ENCODE assay signal across 13 mouse cellular contexts in genomic region chr1:128447206-128447902, GRCm38 (mm10). TPM values are rescaled to one million over a fixed set of nuclear protein-coding genes. Genes with fewer than 3 reads are reported as not detected.
DNase-seq lines count a peak whose midpoint lies in the region; ATAC-seq and TF ChIP-seq lines count a peak whose summit lies in the region.
"Had no signal": no experiment of that assay in that cellular context is flagged by ENCODE, and none has a peak within 500 bp of the region (broad histone marks: within the 10 kb centered on the region; RNA-seq: fewer than 3 reads in every experiment).

No protein-coding gene starts in this region.

- TF ChIP-seq CTCF in MEL (IDR thresholded peaks at IDR 0.05 in 2 of 3, conservative IDR thresholded peaks at IDR 0.05 in 1 of 3; ENCODE audit: control insufficient read depth in 1 of 3, insufficient read depth in 1 of 3, low read depth in 2 of 3, low read length in 3 of 3, poor library complexity in 1 of 3, severe bottlenecking in 1 of 3): peak in 2 of 3 experiments; percentile 25 to 30; a peak in 3 of 6 replicates
- TF ChIP-seq CTCF in liver, postnatal 0 days (IDR thresholded peaks at IDR 0.05; ENCODE audit: low read depth): peak; percentile 38

- no peak overlapping the region for H3K27ac ChIP-seq in MEL (ENCODE audit: control insufficient read depth, low read depth, low read length)
- H3K27ac ChIP-seq in liver, postnatal 0 days (ENCODE audit: low read depth): peak overlapping the region; percentile 71
- no peak overlapping the region for H3K27ac ChIP-seq in kidney, embryonic 15.5 days
- no peak overlapping the region for H3K27ac ChIP-seq in hindbrain, embryonic 14.5 days
- no peak overlapping the region for H3K27ac ChIP-seq in heart, embryonic 10.5 days
- H3K27ac ChIP-seq: heart, embryonic 15.5 days; neural tube, embryonic 13.5 days had no signal

- no peaks in the 10 kb centered on the region for H3K9me3 ChIP-seq in MEL (replicated peaks; ENCODE audit: insufficient read depth, low read length)
- no peaks in the 10 kb centered on the region for H3K9me3 ChIP-seq in liver, postnatal 0 days (ENCODE audit: low read length)
- H3K9me3 ChIP-seq in kidney, embryonic 15.5 days (replicated peaks): no peaks in the 10 kb centered on the region
- H3K9me3 ChIP-seq in hindbrain, embryonic 14.5 days (ENCODE audit: control insufficient read depth, low read length): no peaks in the 10 kb centered on the region
- no peaks in the 10 kb centered on the region for H3K9me3 ChIP-seq in heart, embryonic 10.5 days
- H3K9me3 ChIP-seq: heart, embryonic 15.5 days; neural tube, embryonic 13.5 days had no signal

- peak overlapping the region; percentile 9; the same call in 1 of the 2 replicates for H3K9ac ChIP-seq in MEL (ENCODE audit: control insufficient read depth, low read depth, low read length, poor library complexity, severe bottlenecking)
- no peak overlapping the region for H3K9ac ChIP-seq in liver, postnatal 0 days (replicated peaks)
- no peak overlapping the region for H3K9ac ChIP-seq in kidney, embryonic 15.5 days
- no peak overlapping the region for H3K9ac ChIP-seq in hindbrain, embryonic 14.5 days
- H3K9ac ChIP-seq: heart, embryonic 15.5 days; neural tube, embryonic 13.5 days had no signal

- 37% methylated on average over 7 of the region's 7 CpGs for WGBS in liver, postnatal 0 days (ENCODE audit: insufficient replicate concordance)
- WGBS in kidney, embryonic 15.5 days: 86% methylated on average over 7 of the region's 7 CpGs
- 89% methylated on average over 7 of the region's 7 CpGs for WGBS in hindbrain, embryonic 14.5 days
- 69% methylated on average over 7 of the region's 7 CpGs for WGBS in heart, embryonic 10.5 days

- peak; percentile 72 for ATAC-seq in liver, postnatal 0 days
- ATAC-seq in kidney, embryonic 15.5 days (replicated peaks; ENCODE audit: low FRiP score): no peak
- ATAC-seq in hindbrain, embryonic 14.5 days (ENCODE audit: low FRiP score): no peak

- TF ChIP-seq RAD21 in MEL (IDR thresholded peaks at IDR 0.05; ENCODE audit: low read depth, low read length): no peak; the same call in 1 of the 2 replicates

- H3K4me3 ChIP-seq in MEL (ENCODE audit: control insufficient read depth in 1 of 2, insufficient read depth in 1 of 2, low read depth in 2 of 2, low read length in 2 of 2): peak overlapping the region; percentile 39 to 48
- H3K4me3 ChIP-seq in liver, postnatal 0 days (ENCODE audit: low read depth, low read length): no peak overlapping the region
- no peak overlapping the region for H3K4me3 ChIP-seq in kidney, embryonic 15.5 days (replicated peaks)
- H3K4me3 ChIP-seq in hindbrain, embryonic 14.5 days (replicated peaks; ENCODE audit: low read length): no peak overlapping the region
- no peak overlapping the region for H3K4me3 ChIP-seq in heart, embryonic 10.5 days
- H3K4me3 ChIP-seq: heart, embryonic 15.5 days; neural tube, embryonic 13.5 days had no signal

- intact Hi-C loops in gastrocnemius, postnatal 14 days (cut with DNase I; ENCODE audit: low total_unique reads): no loop called here

- H3K27me3 ChIP-seq in MEL (ENCODE audit: control insufficient read depth in 1 of 2, insufficient read depth in 2 of 2, low read length in 2 of 2): peaks cover 3 to 6% of the 10 kb centered on the region in 2 experiments; a peak in 3 of 4 replicates
- no peaks in the 10 kb centered on the region for H3K27me3 ChIP-seq in liver, postnatal 0 days (ENCODE audit: insufficient read depth, low read length)
- H3K27me3 ChIP-seq in kidney, embryonic 15.5 days: no peaks in the 10 kb centered on the region
- H3K27me3 ChIP-seq in hindbrain, embryonic 14.5 days (ENCODE audit: control insufficient read depth, insufficient read depth, low read length): no peaks in the 10 kb centered on the region
- H3K27me3 ChIP-seq in heart, embryonic 10.5 days (ENCODE audit: insufficient read depth, poor library complexity, severe bottlenecking): peaks cover 5% of the 10 kb centered on the region
- H3K27me3 ChIP-seq: heart, embryonic 15.5 days; neural tube, embryonic 13.5 days had no signal

- peak; percentile 30 to 32; a peak in 3 of 4 replicates for TF ChIP-seq EP300 in MEL (IDR thresholded peaks at IDR 0.05; ENCODE audit: low read depth in 1 of 2, low read length in 2 of 2)
- no peak for TF ChIP-seq EP300 in liver, postnatal 0 days (IDR thresholded peaks at IDR 0.05; ENCODE audit: low read depth)

- DNase-seq in A20 (ENCODE audit: low read depth, low spot score): peak; percentile 74
- DNase-seq in MEL (ENCODE audit: low read depth, low spot score): peak; percentile 83
- DNase-seq in liver, postnatal 0 days: peak; percentile 51
- peak; percentile 15 to 51 for DNase-seq in spleen, postnatal 10 days (ENCODE audit: low spot score in 2 of 2)
- no peak for DNase-seq in hindbrain, embryonic 14.5 days (ENCODE audit: low spot score)
- DNase-seq in heart, embryonic 10.5 days (ENCODE audit: low spot score): no peak
- no peak for DNase-seq in gastrocnemius, postnatal 14 days
- DNase-seq: embryo, embryonic 11 days; gastrocnemius, postnatal 10 days; kidney, adult 2 months had no signal

- H3K36me3 ChIP-seq in MEL (ENCODE audit: control insufficient read depth in 1 of 2, insufficient read depth in 2 of 2, low read length in 2 of 2): peaks cover 0 to 15% of the 10 kb centered on the region in 2 experiments; a peak in 2 of 4 replicates
- H3K36me3 ChIP-seq in liver, postnatal 0 days (replicated peaks; ENCODE audit: insufficient read depth, low read length): no peaks in the 10 kb centered on the region
- no peaks in the 10 kb centered on the region for H3K36me3 ChIP-seq in kidney, embryonic 15.5 days
- no peaks in the 10 kb centered on the region for H3K36me3 ChIP-seq in hindbrain, embryonic 14.5 days (replicated peaks; ENCODE audit: control insufficient read depth, insufficient read depth)
- H3K36me3 ChIP-seq in heart, embryonic 10.5 days: no peaks in the 10 kb centered on the region
- H3K36me3 ChIP-seq: heart, embryonic 15.5 days; neural tube, embryonic 13.5 days had no signal

- H3K4me2 ChIP-seq in liver, postnatal 0 days (ENCODE audit: low read depth, low read length): no peak overlapping the region
- H3K4me2 ChIP-seq in kidney, embryonic 15.5 days: no peak overlapping the region
- no peak overlapping the region for H3K4me2 ChIP-seq in hindbrain, embryonic 14.5 days (replicated peaks)
- H3K4me2 ChIP-seq: heart, embryonic 15.5 days; neural tube, embryonic 13.5 days had no signal

- TF ChIP-seq POLR2A in MEL (IDR thresholded peaks at IDR 0.05; ENCODE audit: control insufficient read depth in 1 of 2, insufficient read depth in 1 of 2, low read depth in 1 of 2, low read length in 2 of 2, poor library complexity in 1 of 2): no peak; a peak in 1 of 4 replicates

- H3K79me2 ChIP-seq in MEL (ENCODE audit: control insufficient read depth, insufficient read depth, low read length, poor library complexity): no peaks in the 10 kb centered on the region

- peaks cover 8 to 24% of the 10 kb centered on the region in 2 experiments for H3K4me1 ChIP-seq in MEL (ENCODE audit: control insufficient read depth in 1 of 2, insufficient read depth in 2 of 2, low read length in 2 of 2)
- H3K4me1 ChIP-seq in liver, postnatal 0 days (ENCODE audit: insufficient read depth): peaks cover 7% of the 10 kb centered on the region; the same call in 1 of the 2 replicates
- H3K4me1 ChIP-seq in kidney, embryonic 15.5 days: no peaks in the 10 kb centered on the region
- H3K4me1 ChIP-seq in hindbrain, embryonic 14.5 days (replicated peaks; ENCODE audit: control insufficient read depth, insufficient read depth, low read length): no peaks in the 10 kb centered on the region
- no peaks in the 10 kb centered on the region; the same call in 1 of the 2 replicates for H3K4me1 ChIP-seq in heart, embryonic 10.5 days
- H3K4me1 ChIP-seq: heart, embryonic 15.5 days; neural tube, embryonic 13.5 days had no signal

TF ChIP-seq in MEL, 35 proteins besides CTCF, POLR2A, EP300 and RAD21:
- no peak; the same call in 1 of the 2 replicates for TF ChIP-seq NELFE (IDR thresholded peaks at IDR 0.05; ENCODE audit: low read depth, low read length)
- no peak for TF ChIP-seq JUND (IDR thresholded peaks at IDR 0.05; ENCODE audit: low read depth, low read length)
- TF ChIP-seq UBTF (IDR thresholded peaks at IDR 0.05; ENCODE audit: borderline replicate concordance, insufficient read depth, low read depth, low read length): no peak
- TF ChIP-seq ZKSCAN1 (IDR thresholded peaks at IDR 0.05; ENCODE audit: low read depth, low read length): no peak
- TF ChIP-seq MEF2A (IDR thresholded peaks at IDR 0.05; ENCODE audit: extremely low read depth, insufficient replicate concordance, low read depth, low read length, poor library complexity, severe bottlenecking): no peak
- no peak for TF ChIP-seq POLR2AphosphoS5 (IDR thresholded peaks at IDR 0.05; ENCODE audit: borderline replicate concordance, low read depth, low read length)
- TF ChIP-seq SMC3 (IDR thresholded peaks at IDR 0.05; ENCODE audit: low read depth, low read length): no peak
- TF ChIP-seq TAL1 (IDR thresholded peaks at IDR 0.05; ENCODE audit: low read length): no peak
- no peak for TF ChIP-seq POLR2AphosphoS2 (IDR thresholded peaks at IDR 0.05; ENCODE audit: low read length)
- no peak for TF ChIP-seq GATA1 (IDR thresholded peaks at IDR 0.05; ENCODE audit: low read depth, low read length)
- no peak for TF ChIP-seq CHD2 (IDR thresholded peaks at IDR 0.05; ENCODE audit: low read length)
- no peak for TF ChIP-seq MYB (IDR thresholded peaks at IDR 0.05; ENCODE audit: low read depth, low read length)
- no peak for TF ChIP-seq MAFK (IDR thresholded peaks at IDR 0.05; ENCODE audit: borderline replicate concordance, low read depth, low read length)
- no peak for TF ChIP-seq KAT2A (conservative IDR thresholded peaks at IDR 0.05; ENCODE audit: low read depth, low read length)
- TF ChIP-seq MYC (IDR thresholded peaks at IDR 0.05; ENCODE audit: low read depth, low read length): no peak
- no peak for TF ChIP-seq USF2 (IDR thresholded peaks at IDR 0.05; ENCODE audit: borderline replicate concordance in 1 of 2, insufficient read depth in 1 of 2, low read depth in 1 of 2, low read length in 2 of 2)

RNA-seq across cellular contexts. Expression of gene Dars, which starts 30.2 kb away (rescaled TPM):
- total RNA-seq in MEL (2012; rRNA removed): 95.2 and 104 TPM in 2 replicates
- polyA plus RNA-seq in MEL (2012; ENCODE audit: insufficient read depth in 1 of 2, insufficient read length in 2 of 2, low read depth in 1 of 2, low replicate concordance in 2 of 2, missing spikeins in 1 of 2): 100 to 1,000 TPM in 1 of 2 experiments, not detected in 1; 104 TPM
- 73.4 and 75.2 TPM in 2 replicates for polyA plus RNA-seq in liver, postnatal 0 days (2015; fragmentation: Nextera tagmentation; extraction: Ambion mirVana)
- 169 and 178 TPM in 2 replicates for polyA plus RNA-seq in kidney, embryonic 15.5 days (2015; fragmentation: Nextera tagmentation; extraction: Ambion mirVana)
- polyA plus RNA-seq in hindbrain, embryonic 14.5 days (2014; fragmentation: Nextera tagmentation; extraction: Ambion mirVana): 97.3 and 98.7 TPM in 2 replicates
- polyA plus RNA-seq in heart, embryonic 10.5 days (2016; fragmentation: Nextera tagmentation; extraction: Ambion mirVana): 137 and 155 TPM in 2 replicates
- total RNA-seq in gastrocnemius, postnatal 14 days (2021): 10 to 100 TPM; 68.7 to 70.2 TPM

Comparison
In these comparisons a context has a peak if more than half of its experiments do, and no peak if none do; other contexts are left out.
1. DNase-seq: peak in A20 (single experiment), MEL (single experiment), liver, postnatal 0 days (single experiment) and spleen, postnatal 10 days (2 of 2); none in hindbrain, embryonic 14.5 days (single experiment), heart, embryonic 10.5 days (single experiment) and gastrocnemius, postnatal 14 days (single experiment).
2. H3K4me3 ChIP-seq: peak in MEL (2 of 2); none in liver, postnatal 0 days (single experiment), kidney, embryonic 15.5 days (single experiment), hindbrain, embryonic 14.5 days (single experiment) and heart, embryonic 10.5 days (single experiment).